In the genomic region with DNA sequence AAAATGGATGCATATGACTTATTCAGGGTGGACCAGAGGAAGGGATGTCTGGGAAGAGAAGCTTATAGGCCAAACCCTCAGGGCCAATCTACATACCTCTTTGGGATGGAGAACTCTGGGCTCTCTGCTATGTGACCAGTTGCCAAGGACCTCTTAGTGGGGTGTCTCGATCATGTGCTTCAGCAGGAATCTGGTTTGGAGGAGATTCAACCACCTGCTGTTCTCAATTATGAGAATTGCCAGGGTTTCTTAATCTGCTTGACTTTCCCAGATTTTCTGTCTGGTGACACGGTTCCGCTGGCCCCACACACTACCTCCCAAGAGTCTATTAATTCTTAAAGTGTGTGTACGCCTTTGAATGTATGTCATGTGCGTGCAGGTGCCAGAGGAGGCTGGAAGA, we compare ENCODE assay signal across 25 mouse cellular contexts. TPM values are rescaled to one million over a fixed set of nuclear protein-coding genes. Genes with fewer than 3 reads are reported as not detected.
A peak's percentile ranks its signal among the peaks of the same experiment; 100 is the strongest.
DNase-seq lines count a peak whose midpoint lies in the region; ATAC-seq and TF ChIP-seq lines count a peak whose summit lies in the region.
"Had no signal": no experiment of that assay in that cellular context is flagged by ENCODE, and none has a peak within 500 bp of the region (broad histone marks: within the 10 kb centered on the region; RNA-seq: fewer than 3 reads in every experiment).

No protein-coding gene starts in this region.

- POLR2A ChIA-PET in Patski (lab: Charles Lee): no interaction called here

- DNase-seq in cerebellum, postnatal 10 days: peak; percentile 66 to 71
- DNase-seq in cerebellum, postnatal 4 days (ENCODE audit: low spot score in 2 of 2): no peak
- no peak for DNase-seq in limb, embryonic 10.5 days (ENCODE audit: low spot score)
- DNase-seq in Patski (ENCODE audit: low read depth, low spot score): no peak
- no peak for DNase-seq in embryo, embryonic 10.5 days (ENCODE audit: low spot score)
- DNase-seq: adrenal gland, postnatal 10 days; cerebellum, adult 11-12 months; gastrocnemius, postnatal 36 days; heart, adult 18-20 months; heart, postnatal 10 days; heart, postnatal 4 days; kidney, adult 18-20 months had no signal

- no peak for TF ChIP-seq CTCF in Patski (IDR thresholded peaks at IDR 0.05)

- H3K4me1 ChIP-seq in limb, embryonic 13.5 days: peaks cover 4% of the 10 kb centered on the region; the same call in 1 of the 2 replicates
- H3K4me1 ChIP-seq in limb, embryonic 10.5 days: 0 out of 2 replicates have a peak, but pooled peaks cover 2% of the 10 kb centered on the region
- H3K4me1 ChIP-seq: forebrain, embryonic 15.5 days; hindbrain, embryonic 12.5 days; intestine, embryonic 15.5 days had no signal

- in situ Hi-C loops in Patski (cut with MboI; ENCODE audit: low pct_unique_long_range_greater_than_20kb): no loop called here

- peaks cover 15% of the 10 kb centered on the region; the same call in 1 of the 2 replicates for H3K9me3 ChIP-seq in limb, embryonic 13.5 days
- peaks cover 2% of the 10 kb centered on the region; the same call in 1 of the 2 replicates for H3K9me3 ChIP-seq in limb, embryonic 10.5 days (replicated peaks)
- H3K9me3 ChIP-seq: embryonic facial prominence, embryonic 13.5 days; forebrain, embryonic 15.5 days; hindbrain, embryonic 12.5 days; intestine, embryonic 15.5 days had no signal

- WGBS in limb, embryonic 13.5 days: 63% methylated on average over 5 of the region's 5 CpGs
- 89% methylated on average over 5 of the region's 5 CpGs for WGBS in limb, embryonic 10.5 days

- H3K27ac ChIP-seq in limb, embryonic 13.5 days: 0 out of 2 replicates have a peak overlapping the region, but pooled peaks have one; percentile 22
- no peak overlapping the region for H3K27ac ChIP-seq in limb, embryonic 10.5 days
- H3K27ac ChIP-seq: embryonic facial prominence, embryonic 13.5 days; forebrain, embryonic 15.5 days; hindbrain, embryonic 12.5 days; intestine, embryonic 15.5 days had no signal

- CTCF ChIA-PET in Patski (lab: Charles Lee): interaction anchor here (1.0 kb wide), 1 partner anchor 20 kb away, joined by 3 read pairs; the partner anchor contains the start of gene Fam187b

- no peak overlapping the region for H3K4me2 ChIP-seq in limb, embryonic 13.5 days (replicated peaks)
- H3K4me2 ChIP-seq: embryonic facial prominence, embryonic 13.5 days; forebrain, embryonic 15.5 days; hindbrain, embryonic 12.5 days; intestine, embryonic 15.5 days had no signal

- no peaks in the 10 kb centered on the region for H3K27me3 ChIP-seq in limb, embryonic 13.5 days
- H3K27me3 ChIP-seq in limb, embryonic 10.5 days (ENCODE audit: low read depth, poor library complexity, severe bottlenecking): no peaks in the 10 kb centered on the region
- H3K27me3 ChIP-seq in Patski: no peaks in the 10 kb centered on the region
- H3K27me3 ChIP-seq: CH12.LX; embryonic facial prominence, embryonic 13.5 days; forebrain, embryonic 15.5 days; hindbrain, embryonic 12.5 days; intestine, embryonic 15.5 days had no signal

- ATAC-seq in limb, embryonic 13.5 days (ENCODE audit: low FRiP score, low read depth): no peak
- peak; percentile 26 for ATAC-seq in Patski
- ATAC-seq in megakaryocyte progenitor cell, adult 5-6 weeks (replicated peaks; ENCODE audit: poor library complexity): no peak
- ATAC-seq: forebrain, embryonic 15.5 days; intestine, embryonic 15.5 days had no signal

- no peaks in the 10 kb centered on the region for H3K36me3 ChIP-seq in limb, embryonic 13.5 days
- no peaks in the 10 kb centered on the region for H3K36me3 ChIP-seq in limb, embryonic 10.5 days
- H3K36me3 ChIP-seq: embryonic facial prominence, embryonic 13.5 days; forebrain, embryonic 15.5 days; heart, embryonic 10.5 days; hindbrain, embryonic 12.5 days; intestine, embryonic 15.5 days had no signal

- H3K9ac ChIP-seq in limb, embryonic 13.5 days: no peak overlapping the region
- H3K9ac ChIP-seq: embryonic facial prominence, embryonic 13.5 days; forebrain, embryonic 15.5 days; hindbrain, embryonic 12.5 days; intestine, embryonic 15.5 days had no signal

- no peak overlapping the region for H3K4me3 ChIP-seq in limb, embryonic 13.5 days
- no peak overlapping the region for H3K4me3 ChIP-seq in limb, embryonic 10.5 days
- H3K4me3 ChIP-seq: embryonic facial prominence, embryonic 13.5 days; erythroblast, embryonic 14.5 days; forebrain, embryonic 15.5 days; heart, embryonic 10.5 days; hindbrain, embryonic 12.5 days; intestine, embryonic 15.5 days had no signal

RNA-seq across cellular contexts. Expression of gene Fam187b, which starts 20.4 kb away (rescaled TPM):
- 0.70 and 0.78 TPM in 2 replicates for polyA plus RNA-seq in limb, embryonic 13.5 days (2015; fragmentation: Nextera tagmentation; extraction: Ambion mirVana)
- polyA plus RNA-seq in limb, embryonic 10.5 days (2016; fragmentation: Nextera tagmentation; extraction: Ambion mirVana): 1.0 and 1.3 TPM in 2 replicates
- polyA plus RNA-seq in Patski (2021): 1.0 TPM
- total RNA-seq in megakaryocyte progenitor cell, adult 5-6 weeks (2015): 0.10 and 0.34 TPM in 2 replicates
- 0.42 and 0.91 TPM in 2 replicates for total RNA-seq in megakaryocyte progenitor cell, adult 5-6 weeks (2017)
- total RNA-seq: CH12.LX; common myeloid progenitor, adult 5-6 weeks; gastrocnemius, postnatal 36 days; heart, adult 18-20 months had no signal
- polyA plus RNA-seq: erythroblast, embryonic 14.5 days had no signal

RNA-seq across cellular contexts. Expression of gene Lsr, which starts 20.7 kb away (rescaled TPM):
- 25.4 and 25.9 TPM in 2 replicates for polyA plus RNA-seq in limb, embryonic 13.5 days (2015; fragmentation: Nextera tagmentation; extraction: Ambion mirVana)
- 28.9 and 31.3 TPM in 2 replicates for polyA plus RNA-seq in limb, embryonic 10.5 days (2016; fragmentation: Nextera tagmentation; extraction: Ambion mirVana)
- polyA plus RNA-seq in Patski (2021): 15.1 TPM
- total RNA-seq in megakaryocyte progenitor cell, adult 5-6 weeks (2015): 0.12 and 0.59 TPM in 2 replicates
- total RNA-seq in megakaryocyte progenitor cell, adult 5-6 weeks (2017): 0.33 and 0.68 TPM in 2 replicates

RNA-seq across cellular contexts. Expression of gene Usf2, which starts 37.4 kb away (rescaled TPM):
- 27.9 and 28.7 TPM in 2 replicates for polyA plus RNA-seq in limb, embryonic 13.5 days (2015; fragmentation: Nextera tagmentation; extraction: Ambion mirVana)
- 28.7 and 33.5 TPM in 2 replicates for polyA plus RNA-seq in limb, embryonic 10.5 days (2016; fragmentation: Nextera tagmentation; extraction: Ambion mirVana)
- polyA plus RNA-seq in Patski (2021): 114 TPM
- total RNA-seq in megakaryocyte progenitor cell, adult 5-6 weeks (2015): 92.6 and 97.4 TPM in 2 replicates
- total RNA-seq in megakaryocyte progenitor cell, adult 5-6 weeks (2017): 137 and 162 TPM in 2 replicates

RNA-seq across cellular contexts. Expression of gene Fxyd5, which starts 48.3 kb away (rescaled TPM):
- 17.1 and 18.3 TPM in 2 replicates for polyA plus RNA-seq in limb, embryonic 13.5 days (2015; fragmentation: Nextera tagmentation; extraction: Ambion mirVana)
- 8.0 and 8.1 TPM in 2 replicates for polyA plus RNA-seq in limb, embryonic 10.5 days (2016; fragmentation: Nextera tagmentation; extraction: Ambion mirVana)
- polyA plus RNA-seq in Patski (2021): 2.2 TPM
- 389 and 471 TPM in 2 replicates for total RNA-seq in megakaryocyte progenitor cell, adult 5-6 weeks (2015)
- 244 and 257 TPM in 2 replicates for total RNA-seq in megakaryocyte progenitor cell, adult 5-6 weeks (2017)

RNA-seq across cellular contexts. Expression of gene Hamp, which starts 50.2 kb away (rescaled TPM):
- not detected in 2 replicates for polyA plus RNA-seq in limb, embryonic 13.5 days (2015; fragmentation: Nextera tagmentation; extraction: Ambion mirVana)
- polyA plus RNA-seq in limb, embryonic 10.5 days (2016; fragmentation: Nextera tagmentation; extraction: Ambion mirVana): not detected in 2 replicates
- polyA plus RNA-seq in Patski (2021): not detected
- total RNA-seq in megakaryocyte progenitor cell, adult 5-6 weeks (2015): not detected in 2 replicates
- not detected in 2 replicates for total RNA-seq in megakaryocyte progenitor cell, adult 5-6 weeks (2017)
- total RNA-seq: CH12.LX; common myeloid progenitor, adult 5-6 weeks; gastrocnemius, postnatal 36 days had no signal
- polyA plus RNA-seq: brain, embryonic 14.5 days; embryonic facial prominence, embryonic 13.5 days; erythroblast, embryonic 14.5 days; forebrain, embryonic 11.5 days; forebrain, embryonic 15.5 days; heart, embryonic 10.5 days; heart, embryonic 14.5 days; hindbrain, embryonic 12.5 days had no signal

Comparison
In these comparisons a context has a peak if more than half of its experiments do, and no peak if none do; other contexts are left out.
1. DNase-seq: peak in cerebellum, postnatal 10 days (2 of 2); none in cerebellum, postnatal 4 days (0 of 2), limb, embryonic 10.5 days (single experiment), Patski (single experiment) and embryo, embryonic 10.5 days (single experiment).